Mouse (Mus musculus) C2C12 (cell line): Measurements from ENCODE around the gene Gm30191. TPM values are rescaled to one million over a fixed set of nuclear protein-coding genes. Genes with fewer than 3 reads are reported as not detected.

Experiments
- H3K27me3 ChIP-seq: one replicate; pipeline ENCODE4 v1.6.1; 2011; ENCODE audit not compliant: control insufficient read depth, insufficient read depth, insufficient read length
- H3K36me3 ChIP-seq: one replicate; pipeline ENCODE4 v1.6.1; 2011; ENCODE audit not compliant: control insufficient read depth, insufficient read depth
- H3K4me3 ChIP-seq: one replicate; pipeline ENCODE4 v1.5.1; 2011; ENCODE audit warnings: mild to moderate bottlenecking, control low read depth; ENCODE audit not compliant: poor library complexity, insufficient read depth, severe bottlenecking
- H3K79me2 ChIP-seq: one replicate; pipeline ENCODE4 v1.6.1; 2011; ENCODE audit not compliant: control insufficient read depth, insufficient read depth
- H3K79me3 ChIP-seq: one replicate; pipeline ENCODE4 v1.6.1; 2011; ENCODE audit warnings: low read depth, control low read depth
- H3ac ChIP-seq: one replicate; pipeline ENCODE3; 2011; ENCODE audit warnings: low read depth; ENCODE audit not compliant: control insufficient read depth, insufficient read length
- CEBPB ChIP-seq: IDR thresholded peaks from one replicate; pipeline ENCODE4 v1.6.1; 2011; ENCODE audit warnings: low read depth, mild to moderate bottlenecking, control low read depth, moderate library complexity
- CTCF ChIP-seq: IDR thresholded peaks from one replicate; pipeline ENCODE4 v1.5.1; 2011; ENCODE audit not compliant: control insufficient read depth, insufficient read depth, insufficient read length
- FOSL1 ChIP-seq: IDR thresholded peaks from one replicate; pipeline ENCODE4 v1.8.0; 2011; ENCODE audit warnings: mild to moderate bottlenecking, low read length; ENCODE audit not compliant: poor library complexity, insufficient read depth, severe bottlenecking
- MAX ChIP-seq: IDR thresholded peaks from one replicate; pipeline ENCODE4 v1.6.1; 2011; ENCODE audit warnings: mild to moderate bottlenecking, control low read depth
- MYOD1 ChIP-seq: IDR thresholded peaks from one replicate; pipeline ENCODE4 v1.6.1; 2011; ENCODE audit warnings: low read depth; ENCODE audit not compliant: control insufficient read depth, insufficient read length
- MYOG ChIP-seq: IDR thresholded peaks from one replicate; pipeline ENCODE4 v1.6.1; 2011; ENCODE audit not compliant: control insufficient read depth, insufficient read length; ENCODE audit errors: extremely low read depth
- USF1 ChIP-seq: IDR thresholded peaks from one replicate; pipeline ENCODE4 v1.6.1; 2011; ENCODE audit warnings: low read depth, mild to moderate bottlenecking, control low read depth, moderate library complexity
- polyA plus RNA-seq: library from polyadenylated mRNA; unstranded; fragments of >200 nt; fragmentation: generic; extraction: Trizol; gene quantifications from one replicate; pipeline ENCODE4 v1.2.1, GENCODE M21; 2012; ENCODE audit warnings: missing spikeins

Gm30191 gene
- polyA plus RNA-seq, 1 experiment = not detected

DNA sequence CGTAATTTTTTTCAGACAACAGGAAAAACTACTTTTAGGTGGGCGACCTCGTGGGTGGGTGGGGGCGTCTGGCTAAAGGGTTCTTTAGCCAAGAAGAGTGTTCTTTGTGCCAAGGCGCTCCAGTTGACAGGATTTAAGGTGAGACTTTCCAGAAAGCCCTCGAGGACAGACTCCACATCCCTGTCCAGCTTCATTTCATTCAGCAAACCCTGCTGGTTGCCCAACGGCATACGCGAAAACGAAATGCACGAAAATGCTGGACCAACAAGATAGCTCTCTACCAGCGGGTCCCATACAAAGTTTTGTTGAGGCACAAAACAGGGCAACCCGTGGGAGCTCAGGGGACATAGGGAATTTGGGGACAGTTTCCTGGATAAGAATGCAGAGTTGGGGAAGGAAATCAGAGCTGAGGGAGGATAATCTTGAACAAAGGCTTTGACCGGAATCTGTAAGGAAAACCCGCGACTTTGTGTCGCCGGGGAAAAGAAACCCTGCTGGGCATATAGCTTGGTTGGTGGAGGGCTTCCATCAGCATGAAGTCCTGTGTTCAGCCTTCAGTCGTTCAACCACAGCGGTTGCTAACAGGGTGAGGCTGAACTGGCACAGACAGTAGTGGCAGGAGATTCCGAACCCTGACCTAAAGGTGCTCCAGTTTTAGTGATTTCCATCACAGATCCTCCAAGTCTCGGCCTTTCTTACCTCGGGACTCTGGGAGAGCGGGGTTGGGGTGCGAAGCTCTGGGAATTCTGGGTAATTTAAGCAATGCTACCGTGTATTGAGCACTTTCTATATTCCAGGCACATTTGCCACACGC lies 3.6 kb downstream of the Gm30191 start:
- Histone ChIP-seq H3K4me3 (no peak overlapping the region), H3K27me3 (peaks cover 74% of the 10 kb centered on the region), H3ac (no peak overlapping the region), H3K79me2 (no peaks in the 10 kb centered on the region), H3K36me3 (no peaks in the 10 kb centered on the region), H3K79me3 (no peaks in the 10 kb centered on the region)
- TF ChIP-seq MYOG (no peak), MYOD1 (no peak), FOSL1 (no peak), CTCF (no peak), USF1 (no peak), CEBPB (no peak), MAX (no peak)

DNA sequence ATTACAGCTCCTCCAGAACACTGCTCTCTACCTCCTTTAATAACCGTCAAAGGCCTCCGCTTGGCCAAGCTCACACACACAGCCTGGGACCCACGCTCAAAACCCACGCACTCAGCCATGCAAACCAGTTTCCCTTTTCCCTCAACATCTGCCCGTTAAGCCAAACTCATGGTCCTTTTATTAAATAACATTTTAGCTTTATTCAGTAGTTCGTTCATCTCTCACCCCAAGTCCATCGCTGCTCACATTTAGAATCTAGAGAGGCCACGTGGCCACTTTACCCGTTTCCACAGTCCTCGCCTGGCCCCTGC lies 4.2 kb downstream of the Gm30191 start:
- TF ChIP-seq FOSL1 = no peak
- Histone ChIP-seq H3K36me3 (no peaks in the 10 kb centered on the region), H3K27me3 (peaks cover 74% of the 10 kb centered on the region), H3K79me2 (no peaks in the 10 kb centered on the region), H3ac (no peak overlapping the region), H3K79me3 (no peaks in the 10 kb centered on the region), H3K4me3 (no peak overlapping the region)

DNA sequence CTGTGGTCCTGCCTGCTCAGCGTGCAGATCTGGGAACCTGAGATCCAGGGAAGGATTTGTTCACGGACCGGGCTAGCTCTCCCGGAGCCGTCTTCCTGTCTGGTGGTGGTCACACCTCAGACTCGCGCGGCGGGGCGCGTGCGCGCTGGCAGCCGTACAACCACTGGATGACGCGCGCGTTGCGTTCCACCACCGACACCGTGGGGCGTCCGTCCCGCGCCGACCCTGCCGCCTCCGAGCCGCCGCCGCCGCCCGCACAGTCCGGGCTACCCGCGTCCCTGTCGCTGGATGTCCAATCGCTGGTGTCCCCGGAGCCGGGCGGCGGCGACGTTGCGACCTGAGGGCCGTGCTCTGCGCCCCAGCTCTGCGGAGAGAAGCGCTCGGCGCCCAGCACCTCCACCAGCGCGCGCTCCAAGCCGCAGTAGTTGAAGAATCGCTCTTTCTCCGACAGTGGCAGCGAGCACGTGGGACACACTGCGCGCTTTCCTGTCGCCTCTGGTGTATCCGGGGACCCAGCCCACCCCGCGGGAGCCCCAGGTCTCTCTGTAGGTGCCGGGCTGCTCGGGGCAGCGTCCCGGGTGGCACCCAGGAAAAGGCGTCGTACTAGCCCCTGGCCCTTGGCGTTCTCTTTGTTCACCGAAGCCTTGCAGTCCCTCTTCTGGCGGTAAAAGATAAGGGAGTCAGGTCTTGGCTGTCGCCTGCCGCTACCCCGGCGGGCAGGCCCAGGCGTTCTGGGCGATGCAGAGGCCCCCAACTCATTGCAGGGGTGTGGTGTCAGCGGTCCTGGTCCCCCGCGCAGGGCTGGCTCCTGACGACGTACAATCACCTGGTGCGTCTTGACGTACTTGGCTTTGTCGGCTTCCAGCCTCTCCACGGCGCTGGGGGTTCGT lies 4.8 kb downstream of the Gm30191 start:
- no peak overlapping the region for H3ac ChIP-seq
- no peaks in the 10 kb centered on the region for H3K36me3 ChIP-seq
- peaks cover 74% of the 10 kb centered on the region for H3K27me3 ChIP-seq
- no peaks in the 10 kb centered on the region for H3K79me2 ChIP-seq
- no peak overlapping the region for H3K4me3 ChIP-seq
- no peaks in the 10 kb centered on the region for H3K79me3 ChIP-seq
- TF ChIP-seq MAX (no peak), CTCF (no peak), USF1 (no peak), MYOG (no peak), FOSL1 (no peak), CEBPB (no peak), MYOD1 (no peak)

DNA sequence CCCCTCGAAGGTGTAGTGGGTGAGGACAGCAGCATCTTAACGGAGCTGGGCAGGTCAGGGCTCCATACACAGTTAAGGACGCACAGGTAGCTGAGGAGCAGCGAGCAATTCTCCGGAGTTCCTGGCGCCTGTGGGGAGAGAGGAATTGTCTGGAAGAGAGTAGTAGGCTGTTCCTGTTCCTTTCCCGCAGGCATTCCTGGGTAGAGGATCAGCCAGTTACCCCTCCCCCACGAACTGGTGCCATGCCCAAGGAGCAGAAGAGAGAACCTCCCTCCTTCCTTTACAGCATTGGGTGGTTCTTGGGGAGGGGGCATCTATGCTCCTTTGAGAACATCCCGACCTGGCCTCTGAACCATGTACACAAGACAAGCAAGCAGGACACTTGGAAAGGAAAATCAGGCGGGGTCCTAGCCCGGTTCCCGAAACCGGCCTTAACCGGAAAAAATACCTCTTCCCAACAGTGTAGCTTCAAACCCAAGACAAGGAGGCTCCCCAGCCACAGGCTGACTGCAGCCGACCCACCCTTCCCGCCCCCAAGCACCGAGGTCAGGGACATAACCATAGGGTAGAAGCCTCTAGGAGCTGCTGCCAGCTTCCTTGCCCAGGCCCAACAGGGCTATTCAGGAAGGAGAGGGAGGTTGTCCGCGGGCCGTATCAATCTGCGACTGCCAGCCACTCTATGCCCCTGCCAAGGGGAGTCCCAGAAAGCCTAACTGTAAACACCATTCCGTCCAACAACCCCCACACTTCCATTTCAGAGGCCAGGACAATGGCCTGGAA lies 5.6 kb downstream of the Gm30191 start:
- Histone ChIP-seq H3K27me3 (peaks cover 71% of the 10 kb centered on the region), H3K79me2 (no peaks in the 10 kb centered on the region), H3K4me3 (no peak overlapping the region), H3K79me3 (no peaks in the 10 kb centered on the region), H3ac (no peak overlapping the region), H3K36me3 (no peaks in the 10 kb centered on the region)
- TF ChIP-seq MAX = no peak
- no peak for TF ChIP-seq CTCF
- no peak for TF ChIP-seq MYOD1
- no peak for TF ChIP-seq CEBPB

DNA sequence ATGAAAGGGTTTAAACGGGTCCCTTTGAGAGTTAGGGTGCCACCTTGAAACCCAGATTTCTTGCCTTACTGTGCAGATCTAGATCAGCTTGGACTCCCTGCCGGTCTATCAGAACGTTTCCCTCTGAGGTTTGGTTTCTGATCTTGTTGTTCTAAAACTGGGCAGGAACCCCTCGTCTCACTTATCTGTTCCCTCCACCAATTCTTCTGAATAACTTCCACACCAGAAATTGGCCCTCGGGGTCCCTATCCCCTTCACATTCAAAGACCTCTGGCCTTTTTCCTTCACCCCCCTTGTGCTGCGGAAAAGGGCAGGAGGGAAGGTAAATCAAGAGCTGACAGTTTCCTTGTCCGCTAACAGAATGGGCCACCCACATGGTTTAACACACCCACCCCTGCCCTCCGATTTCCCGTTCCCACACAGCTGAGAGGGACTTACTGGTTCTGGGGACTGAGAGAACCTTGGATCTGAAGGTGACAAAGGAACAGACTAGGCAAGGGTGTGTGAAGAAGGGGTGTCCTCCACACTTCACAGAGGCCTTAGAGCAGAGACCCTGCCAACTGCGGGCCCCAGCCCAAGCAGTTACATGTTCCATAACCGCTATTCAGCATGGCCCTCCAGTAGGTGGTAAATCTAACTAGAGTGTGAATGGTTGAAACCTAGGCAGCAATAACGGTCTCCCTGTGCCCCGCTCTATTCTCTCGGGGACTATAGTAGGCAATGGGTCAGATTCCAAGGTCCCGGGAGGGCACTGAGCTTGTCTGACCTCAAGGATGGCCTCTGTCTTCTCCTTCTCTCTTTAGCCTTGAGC lies 6.4 kb downstream of the Gm30191 start:
- no peak overlapping the region for H3ac ChIP-seq
- H3K79me3 ChIP-seq = no peaks in the 10 kb centered on the region
- H3K36me3 ChIP-seq = no peaks in the 10 kb centered on the region
- peaks cover 63% of the 10 kb centered on the region for H3K27me3 ChIP-seq
- no peak overlapping the region for H3K4me3 ChIP-seq
- no peaks in the 10 kb centered on the region for H3K79me2 ChIP-seq
- TF ChIP-seq USF1 (no peak), MYOD1 (no peak), FOSL1 (no peak), CEBPB (no peak), MYOG (no peak), CTCF (no peak), MAX (no peak)
